Mouse (Mus musculus): ENCODE results near the gene Scaf11. TPM values are rescaled to one million over a fixed set of nuclear protein-coding genes. Genes with fewer than 3 reads are reported as not detected.
"Not testable (repeated sequence)": the region's sequence is repeated elsewhere in the genome, so short reads cannot be mapped to it uniquely, and the experiment has no call there.

The Scaf11 gene
- polyA plus RNA-seq, 1 experiment: 28.7 TPM

- Histone ChIP-seq H3K4me3 (ENCODE audit: insufficient read depth, low read depth, low read length) (no peak overlapping the region), H3K27ac (replicated peaks; ENCODE audit: low read depth, low read length) (no peak overlapping the region), H3K4me1 (ENCODE audit: control insufficient read depth, insufficient read depth, insufficient read length, low read length) (peaks cover 9% of the 10 kb centered on the region; the same call in 1 of the 2 replicates)
These were observed 4.9 kb downstream of the Scaf11 start for GRCm38 (mm10) chr15:96455595-96456214.

- H3K27ac ChIP-seq (replicated peaks; ENCODE audit: low read depth, low read length): no peak overlapping the region
- H3K4me3 ChIP-seq (ENCODE audit: insufficient read depth, low read depth, low read length): no peak overlapping the region
- H3K4me1 ChIP-seq (ENCODE audit: control insufficient read depth, insufficient read depth, insufficient read length, low read length): peaks cover 15% of the 10 kb centered on the region; the same call in 1 of the 2 replicates
These were observed 7.3 kb downstream of the Scaf11 start for GRCm38 (mm10) chr15:96453346-96453745.

GRCm38 (mm10) chr15:96448656-96449299 is 11.9 kb downstream of the Scaf11 start:
- no peak overlapping the region for H3K27ac ChIP-seq (replicated peaks; ENCODE audit: low read depth, low read length)
- H3K4me1 ChIP-seq (ENCODE audit: control insufficient read depth, insufficient read depth, insufficient read length, low read length): peaks cover 10% of the 10 kb centered on the region
- H3K4me3 ChIP-seq (ENCODE audit: insufficient read depth, low read depth, low read length): no peak overlapping the region

DNA sequence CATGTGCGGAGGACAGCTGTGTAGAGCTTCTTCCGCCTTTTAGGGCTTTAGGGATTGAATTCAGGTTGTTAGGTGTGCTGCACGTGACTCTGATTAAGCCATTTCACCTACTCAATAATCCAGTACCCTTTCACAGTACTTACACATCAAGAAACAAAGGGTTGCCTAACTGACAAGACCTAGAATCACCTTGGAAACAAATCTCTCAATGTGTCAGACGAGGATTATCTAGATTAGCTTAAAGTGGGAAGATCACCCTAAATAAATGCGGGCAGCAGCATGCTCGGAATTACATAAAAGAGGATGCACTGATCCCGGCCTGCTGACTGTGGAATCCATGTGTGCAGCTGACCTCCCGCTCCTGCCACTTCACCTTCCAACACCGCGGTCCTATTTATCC is 13.9 kb downstream of the Scaf11 start:
- Histone ChIP-seq H3K4me3 (ENCODE audit: insufficient read depth, low read depth, low read length) (no peak overlapping the region), H3K27ac (replicated peaks; ENCODE audit: low read depth, low read length) (no peak overlapping the region), H3K4me1 (ENCODE audit: control insufficient read depth, insufficient read depth, insufficient read length, low read length) (peaks cover 7% of the 10 kb centered on the region)

- not testable (repeated sequence) for H3K4me1 ChIP-seq (ENCODE audit: control insufficient read depth, insufficient read depth, insufficient read length, low read length); H3K27ac ChIP-seq (replicated peaks; ENCODE audit: low read depth, low read length)
These were observed 19.2 kb downstream of the Scaf11 start for GRCm38 (mm10) chr15:96441480-96441879.

GRCm38 (mm10) chr15:96434202-96434601 is 26.4 kb downstream of the Scaf11 start:
- H3K4me3 ChIP-seq (ENCODE audit: insufficient read depth, low read depth, low read length): no peak overlapping the region
- no peak overlapping the region for H3K27ac ChIP-seq (replicated peaks; ENCODE audit: low read depth, low read length)
- H3K4me1 ChIP-seq (ENCODE audit: control insufficient read depth, insufficient read depth, insufficient read length, low read length): no peaks in the 10 kb centered on the region

More at GRCm38 (mm10) chr15:96441480-96441879, 19.2 kb downstream of the Scaf11 start:
- H3K4me3 ChIP-seq (ENCODE audit: insufficient read depth, low read depth, low read length): not testable (repeated sequence)

DNA sequence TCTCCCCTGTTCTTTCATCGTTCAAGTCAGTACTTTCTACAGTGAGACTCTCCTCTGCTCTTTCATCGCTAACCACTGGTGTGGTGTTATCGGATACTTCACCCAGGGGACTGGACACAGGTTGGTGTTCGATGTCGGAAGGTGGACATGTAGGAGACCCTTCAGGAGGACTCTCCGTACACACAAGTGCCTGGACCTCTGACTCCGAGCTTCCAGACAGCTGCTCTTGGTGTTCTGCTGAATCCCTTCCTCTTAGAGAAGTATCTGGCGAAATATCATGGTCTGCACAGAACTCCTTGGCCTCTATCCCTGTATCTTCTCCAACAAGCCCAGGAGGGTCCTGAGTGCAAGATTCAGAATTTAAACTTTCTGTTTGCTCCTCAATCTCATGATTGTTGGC is 40.7 kb downstream of the Scaf11 start:
- H3K4me1 ChIP-seq (ENCODE audit: control insufficient read depth, insufficient read depth, insufficient read length, low read length): no peaks in the 10 kb centered on the region
- H3K27ac ChIP-seq (replicated peaks; ENCODE audit: low read depth, low read length): no peak overlapping the region
- no peak overlapping the region for H3K4me3 ChIP-seq (ENCODE audit: insufficient read depth, low read depth, low read length)

- Histone ChIP-seq H3K27ac (replicated peaks; ENCODE audit: low read depth, low read length) (no peak overlapping the region), H3K4me3 (ENCODE audit: insufficient read depth, low read depth, low read length) (no peak overlapping the region), H3K4me1 (ENCODE audit: control insufficient read depth, insufficient read depth, insufficient read length, low read length) (no peaks in the 10 kb centered on the region)
These were observed 42.5 kb downstream of the Scaf11 start for GRCm38 (mm10) chr15:96418161-96418560.

DNA sequence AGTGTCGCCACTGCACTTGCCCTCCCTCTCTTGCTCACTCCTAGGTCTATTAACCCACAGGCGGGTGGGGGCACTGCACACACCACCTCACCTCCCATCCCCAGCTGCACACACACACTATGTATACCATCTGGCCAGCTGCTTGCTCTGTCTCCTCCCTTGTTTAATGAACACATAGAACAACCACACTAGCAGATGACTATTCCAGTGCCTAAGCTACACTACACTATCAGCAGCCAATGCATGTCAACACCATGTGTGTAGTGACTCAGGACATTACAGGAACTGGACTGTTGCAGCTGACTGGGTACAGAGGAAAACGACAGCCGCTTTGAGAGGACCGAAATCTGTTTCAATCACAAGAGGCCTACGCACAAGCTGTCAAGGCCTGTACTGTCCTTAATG is 51.9 kb downstream of the Scaf11 start:
- H3K4me1 ChIP-seq (ENCODE audit: control insufficient read depth, insufficient read depth, insufficient read length, low read length): peaks cover 2% of the 10 kb centered on the region; the same call in 1 of the 2 replicates
- H3K27ac ChIP-seq (replicated peaks; ENCODE audit: low read depth, low read length): no peak overlapping the region
- no peak overlapping the region for H3K4me3 ChIP-seq (ENCODE audit: insufficient read depth, low read depth, low read length)

DNA sequence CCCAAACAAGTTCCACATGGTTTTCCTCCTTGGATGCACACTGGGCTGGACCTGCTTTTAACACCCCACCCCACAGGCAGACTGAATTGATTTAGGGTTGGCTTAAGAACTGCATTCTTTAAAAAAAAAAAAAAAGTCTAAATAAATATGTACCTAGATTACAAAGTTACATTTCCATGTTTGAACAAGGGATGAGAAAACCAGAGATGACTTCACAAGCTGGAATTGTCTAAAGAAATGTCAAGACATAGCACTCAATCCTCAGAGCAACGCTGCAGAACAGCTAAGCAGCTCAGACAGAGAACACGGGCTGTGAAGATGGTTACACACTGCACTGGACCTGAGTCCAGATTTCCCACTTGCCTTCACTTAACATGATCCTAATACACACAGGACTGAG is 53.5 kb downstream of the Scaf11 start:
- Histone ChIP-seq H3K27ac (replicated peaks; ENCODE audit: low read depth, low read length) (no peak overlapping the region), H3K4me3 (ENCODE audit: insufficient read depth, low read depth, low read length) (no peak overlapping the region), H3K4me1 (ENCODE audit: control insufficient read depth, insufficient read depth, insufficient read length, low read length) (peaks cover 2% of the 10 kb centered on the region; the same call in 1 of the 2 replicates)

- no peaks in the 10 kb centered on the region for H3K4me1 ChIP-seq (ENCODE audit: control insufficient read depth, insufficient read depth, insufficient read length, low read length)
- no peak overlapping the region for H3K27ac ChIP-seq (replicated peaks; ENCODE audit: low read depth, low read length)
These were observed 54.4 kb downstream of the Scaf11 start for GRCm38 (mm10) chr15:96406253-96406652.

DNA sequence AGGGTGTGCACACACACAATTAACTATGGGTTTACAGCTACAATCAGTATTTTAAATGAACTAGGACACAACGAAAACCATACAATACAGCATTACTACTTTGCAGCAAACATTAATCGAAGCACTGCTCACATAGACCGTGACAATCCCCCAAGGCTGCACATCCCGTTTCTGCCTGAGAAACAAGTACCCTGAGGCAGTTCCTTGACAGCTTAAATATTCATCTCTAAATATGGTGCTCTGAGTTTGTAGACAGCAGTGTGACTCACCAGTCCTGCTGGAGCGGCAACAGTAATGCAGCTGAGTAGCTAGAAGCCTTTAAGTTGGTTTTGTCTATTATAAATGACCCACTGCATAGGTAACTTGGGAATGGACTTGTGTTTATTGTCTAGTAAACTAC is 55.1 kb downstream of the Scaf11 start:
- Histone ChIP-seq H3K27ac (replicated peaks; ENCODE audit: low read depth, low read length) (no peak overlapping the region), H3K4me1 (ENCODE audit: control insufficient read depth, insufficient read depth, insufficient read length, low read length) (no peaks in the 10 kb centered on the region), H3K4me3 (ENCODE audit: insufficient read depth, low read depth, low read length) (no peak overlapping the region)

More at GRCm38 (mm10) chr15:96406253-96406652, 54.4 kb downstream of the Scaf11 start:
- no peak overlapping the region for H3K4me3 ChIP-seq (ENCODE audit: insufficient read depth, low read depth, low read length)

DNA sequence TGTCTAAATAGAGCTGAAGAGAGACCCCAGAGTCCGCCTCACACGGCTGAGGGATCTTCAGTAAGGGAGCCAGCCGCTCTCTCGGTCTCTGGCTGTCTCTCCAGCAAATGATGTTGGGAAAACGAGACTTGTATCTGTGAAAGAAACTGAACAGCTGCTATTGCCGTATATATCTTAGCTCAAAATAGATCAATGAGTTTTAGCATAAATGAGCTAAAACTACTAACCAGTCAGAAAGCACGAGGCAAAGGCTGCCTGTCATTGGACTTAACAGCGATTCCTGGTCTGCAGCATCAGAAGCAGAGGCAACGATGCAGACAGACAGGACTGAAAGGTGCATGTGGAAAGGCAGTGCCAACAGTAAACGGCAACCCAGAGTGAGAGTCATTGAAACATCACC is 62.3 kb downstream of the Scaf11 start:
- Histone ChIP-seq H3K27ac (replicated peaks; ENCODE audit: low read depth, low read length) (no peak overlapping the region), H3K4me1 (ENCODE audit: control insufficient read depth, insufficient read depth, insufficient read length, low read length) (no peaks in the 10 kb centered on the region), H3K4me3 (ENCODE audit: insufficient read depth, low read depth, low read length) (no peak overlapping the region)

DNA sequence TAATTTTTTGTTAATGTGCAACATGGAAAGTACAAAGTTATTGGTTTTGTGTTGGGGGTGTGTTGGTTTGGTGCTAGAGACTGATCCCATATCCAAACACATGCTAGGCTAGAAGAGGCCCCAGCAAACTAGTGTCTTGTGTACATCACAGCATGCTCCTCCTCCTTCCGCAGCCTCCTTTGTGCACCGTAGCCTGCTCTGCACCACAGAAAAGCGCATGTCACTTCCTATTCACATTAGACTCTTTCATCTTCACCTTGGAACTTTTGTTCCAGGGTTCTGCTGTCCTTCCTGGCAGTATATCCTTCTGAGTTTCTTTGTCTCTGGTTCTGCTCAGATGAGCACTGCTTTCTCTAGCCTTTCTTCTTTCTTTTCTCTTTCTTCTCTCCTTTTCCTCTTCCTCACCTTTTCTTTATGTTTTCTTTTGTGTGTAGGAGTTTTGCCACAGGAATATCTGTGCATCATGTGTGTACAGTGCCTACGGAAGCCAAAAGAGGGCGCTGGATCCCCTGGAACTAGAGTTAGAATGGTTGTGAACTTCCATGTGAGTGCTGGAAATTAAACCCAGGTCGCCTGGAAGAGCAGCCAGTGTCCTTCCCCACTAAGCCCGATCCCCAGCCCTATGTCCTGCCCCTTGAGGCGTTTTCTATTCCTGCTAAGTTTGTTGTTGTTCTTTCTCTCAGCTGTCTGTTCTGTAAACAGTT is 63.9 kb downstream of the Scaf11 start:
- no peak overlapping the region for H3K4me3 ChIP-seq (ENCODE audit: insufficient read depth, low read depth, low read length)
- no peak overlapping the region for H3K27ac ChIP-seq (replicated peaks; ENCODE audit: low read depth, low read length)
- H3K4me1 ChIP-seq (ENCODE audit: control insufficient read depth, insufficient read depth, insufficient read length, low read length): no peaks in the 10 kb centered on the region

DNA sequence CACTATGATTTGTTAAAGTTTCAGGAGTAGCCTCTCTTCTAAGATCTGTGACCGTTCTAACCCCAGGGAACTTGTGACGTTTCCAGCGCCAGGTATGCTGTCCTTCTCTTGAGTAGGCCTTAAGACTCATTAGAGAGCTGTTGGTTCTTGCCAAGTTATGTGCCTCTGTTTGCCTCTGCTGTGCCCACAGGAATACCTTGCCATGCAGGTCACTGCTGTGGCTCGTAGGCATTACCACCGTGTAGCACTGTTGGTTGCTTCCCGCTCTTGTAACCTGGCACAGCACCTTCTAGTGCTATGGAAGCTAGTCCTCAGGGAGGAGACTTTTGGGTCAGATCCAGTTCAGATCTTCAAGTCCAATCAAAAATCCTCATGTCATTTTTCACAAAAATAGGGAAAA is 65.6 kb downstream of the Scaf11 start:
- no peak overlapping the region for H3K27ac ChIP-seq (replicated peaks; ENCODE audit: low read depth, low read length)
- no peak overlapping the region for H3K4me3 ChIP-seq (ENCODE audit: insufficient read depth, low read depth, low read length)
- no peaks in the 10 kb centered on the region for H3K4me1 ChIP-seq (ENCODE audit: control insufficient read depth, insufficient read depth, insufficient read length, low read length)
